Mouse (Mus musculus): Measurements from ENCODE around the gene A3galt2.

GRCm38 (mm10) chr4:128737825-128738610 lies 17.1 kb upstream of the A3galt2 start:
- no peak for TF ChIP-seq CTCF (IDR thresholded peaks at IDR 0.05; ENCODE audit: low read depth)
- TF ChIP-seq EP300 (optimal IDR thresholded peaks at IDR 0.05) = no peak
